Mouse (Mus musculus) activated CD4-positive, CD25-positive, alpha-beta regulatory T cell, adult 4 months (primary cell): ENCODE measurements around the gene Rap2a. TPM values are rescaled to one million over a fixed set of nuclear protein-coding genes. Genes with fewer than 3 reads are reported as not detected.

Experiments
- ATAC-seq: one replicate; pipeline ENCODE4 v1.8.0; 2017
- polyA plus RNA-seq, 2 experiments: library from polyadenylated mRNA; unstranded; fragments of 100-300 nt; shearing (Covaris generic); gene quantifications; one replicate each; pipeline ENCODE4 v1.2.1; 2017

The Rap2a gene
- polyA plus RNA-seq, 2 experiments from 2014 or later: 1.0 to 1.2 TPM

GRCm38 (mm10) chr14:120542976-120543375 is 64.7 kb downstream of the Rap2a start:
- ATAC-seq: no peak

- ATAC-seq: no peak
Measured at GRCm38 (mm10) chr14:120543846-120544245, 65.6 kb downstream of the Rap2a start.

GRCm38 (mm10) chr14:120544495-120544894 is 66.3 kb downstream of the Rap2a start:
- ATAC-seq: no peak

- no peak for ATAC-seq
Measured at GRCm38 (mm10) chr14:120544946-120545345, 66.7 kb downstream of the Rap2a start.

Other genes starting within 250 kb of the Rap2a start
- 10 to 100 TPM; 44.6 to 46.0 TPM for gene Mbnl2, start 202.8 kb upstream of the Rap2a start, polyA plus RNA-seq